Mouse (Mus musculus): ENCODE results near the gene Lta.

GRCm38 (mm10) chr17:35166352-35167035 lies 38.7 kb downstream of the Lta start:
- peak; percentile 85 for TF ChIP-seq CTCF (IDR thresholded peaks at IDR 0.05; ENCODE audit: low read depth)
- no peak for TF ChIP-seq EP300 (IDR thresholded peaks at IDR 0.05; ENCODE audit: low read depth)
